8 mouse cellular contexts compared by ENCODE assay signal in genomic region chr1:164770611-164771010, GRCm38 (mm10). TPM values are rescaled to one million over a fixed set of nuclear protein-coding genes. Genes with fewer than 3 reads are reported as not detected.
DNase-seq lines count a peak whose midpoint lies in the region; ATAC-seq lines count a peak whose summit lies in the region.

No protein-coding gene starts in this region.

- 64% methylated on average over 7 of the region's 7 CpGs for WGBS in neural tube, embryonic 15.5 days
- WGBS in midbrain, embryonic 15.5 days: 76% methylated on average over 7 of the region's 7 CpGs

- intact Hi-C loops in heart, postnatal 14 days (cut with DNase I): no loop called here
- intact Hi-C loops in left cerebral cortex, postnatal 14 days (cut with DNase I): no loop called here

- H3K36me3 ChIP-seq in neural tube, embryonic 15.5 days: no peaks in the 10 kb centered on the region
- no peaks in the 10 kb centered on the region for H3K36me3 ChIP-seq in midbrain, embryonic 15.5 days (replicated peaks)

- H3K9me3 ChIP-seq in neural tube, embryonic 15.5 days (replicated peaks): no peaks in the 10 kb centered on the region
- H3K9me3 ChIP-seq in midbrain, embryonic 15.5 days: no peaks in the 10 kb centered on the region

- no peak for DNase-seq in neural tube, embryonic 10.5 days (ENCODE audit: extremely low spot score, low spot score)
- peak; percentile 71 to 79 for DNase-seq in cerebellum, postnatal 14 days
- peak; percentile 78 to 89 for DNase-seq in heart, postnatal 14 days
- DNase-seq in left cerebral cortex, postnatal 14 days (ENCODE audit: low spot score in 2 of 2): peak; percentile 66 to 83
- peak; percentile 97 for DNase-seq in skeletal muscle tissue, adult 2 months (ENCODE audit: low read depth, low spot score)
- DNase-seq in spleen, adult 12 weeks (ENCODE audit: low spot score): no peak

- ATAC-seq in neural tube, embryonic 15.5 days (ENCODE audit: low FRiP score): peak; percentile 80
- ATAC-seq in midbrain, embryonic 15.5 days (replicated peaks): no peak

- H3K27me3 ChIP-seq in neural tube, embryonic 15.5 days (replicated peaks): no peaks in the 10 kb centered on the region
- H3K27me3 ChIP-seq in midbrain, embryonic 15.5 days (replicated peaks): no peaks in the 10 kb centered on the region

- H3K9ac ChIP-seq in neural tube, embryonic 15.5 days (replicated peaks): no peak overlapping the region
- no peak overlapping the region for H3K9ac ChIP-seq in midbrain, embryonic 15.5 days

- H3K27ac ChIP-seq in neural tube, embryonic 15.5 days (replicated peaks): 0 out of 2 replicates have a peak overlapping the region, but pooled peaks have one; percentile 23
- no peak overlapping the region for H3K27ac ChIP-seq in midbrain, embryonic 15.5 days

- no peaks in the 10 kb centered on the region for H3K4me1 ChIP-seq in neural tube, embryonic 15.5 days
- H3K4me1 ChIP-seq in midbrain, embryonic 15.5 days: no peaks in the 10 kb centered on the region

- H3K4me2 ChIP-seq in neural tube, embryonic 15.5 days: no peak overlapping the region
- H3K4me2 ChIP-seq in midbrain, embryonic 15.5 days: no peak overlapping the region

- no peak overlapping the region for H3K4me3 ChIP-seq in neural tube, embryonic 15.5 days (replicated peaks)
- H3K4me3 ChIP-seq in midbrain, embryonic 15.5 days: no peak overlapping the region

RNA-seq across cellular contexts. Expression of gene Dpt, which starts 25.8 kb away (rescaled TPM):
- 6.2 and 7.2 TPM in 2 replicates for polyA plus RNA-seq in neural tube, embryonic 15.5 days (2015; fragmentation: Nextera tagmentation; extraction: Ambion mirVana)
- 100 to 1,000 TPM; 149 to 156 TPM for total RNA-seq in heart, postnatal 14 days (2021)
- under 1 TPM; 0.57 to 0.72 TPM for total RNA-seq in left cerebral cortex, postnatal 14 days (2021)
- polyA plus RNA-seq in midbrain, embryonic 15.5 days (2015; fragmentation: Nextera tagmentation; extraction: Ambion mirVana): 0.32 and 0.41 TPM in 2 replicates

Comparison
In these comparisons a context has a peak if more than half of its experiments do, and no peak if none do; other contexts are left out.
1. DNase-seq: peak in cerebellum, postnatal 14 days (2 of 2), heart, postnatal 14 days (2 of 2), left cerebral cortex, postnatal 14 days (2 of 2) and skeletal muscle tissue, adult 2 months (single experiment); none in neural tube, embryonic 10.5 days (single experiment) and spleen, adult 12 weeks (single experiment).
2. RNA of gene Dpt, which starts 25.8 kb away (total RNA-seq): 149 to 156 TPM in heart, postnatal 14 days; 0.57 to 0.72 TPM in left cerebral cortex, postnatal 14 days; every median in the first group is over 10 times any median in the second.